Mouse (Mus musculus): ENCODE measurements around the gene Nrn1. TPM values are rescaled to one million over a fixed set of nuclear protein-coding genes. Genes with fewer than 3 reads are reported as not detected.

Gene Nrn1
- total RNA-seq, 2 experiments from 2014 or later, result 1.5 to 1.7 TPM

DNA sequence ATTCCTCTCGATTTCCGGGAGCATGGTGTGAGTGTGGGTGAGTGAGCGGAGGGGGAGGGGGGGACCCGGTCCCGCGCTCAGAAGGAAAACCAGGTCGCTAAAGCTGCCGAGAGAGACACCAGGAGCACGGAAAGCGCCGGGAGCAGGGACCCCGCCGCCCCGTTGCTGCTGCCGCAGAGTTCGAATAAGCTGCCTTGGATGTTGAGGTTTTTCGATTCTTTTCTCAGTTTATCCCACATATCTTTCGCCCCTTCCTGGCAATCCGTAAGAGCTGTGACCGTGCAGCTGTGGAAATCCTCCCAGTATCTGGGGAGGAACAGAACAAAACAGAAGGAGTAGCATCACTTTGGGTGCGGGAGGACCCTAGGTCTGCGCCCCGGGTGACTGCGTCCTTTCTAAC is 8.4 kb downstream of the Nrn1 start:
- no peak for DNase-seq
- intact Hi-C loops (cut with DNase I; ENCODE audit: low total_unique reads), result no loop called here

DNA sequence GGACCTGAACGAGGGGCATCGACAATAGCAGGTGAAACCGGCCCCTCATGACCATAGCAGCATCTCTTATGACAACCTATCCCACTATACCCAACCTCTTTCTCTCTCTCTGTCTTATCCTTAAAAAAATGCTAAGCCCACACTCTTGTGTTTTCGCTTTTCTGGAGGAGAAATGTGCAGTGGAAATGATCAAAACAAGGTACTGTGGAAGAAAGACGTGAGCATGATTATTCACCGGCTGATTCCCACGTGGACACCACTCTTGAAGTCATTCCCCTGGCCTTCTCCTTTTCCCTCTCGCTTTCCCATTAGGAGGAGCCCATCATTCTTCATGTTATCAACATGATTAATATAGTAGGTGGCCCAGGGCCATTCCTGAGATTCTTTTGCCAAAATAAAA is 9.1 kb downstream of the Nrn1 start:
- no peak for DNase-seq

DNA sequence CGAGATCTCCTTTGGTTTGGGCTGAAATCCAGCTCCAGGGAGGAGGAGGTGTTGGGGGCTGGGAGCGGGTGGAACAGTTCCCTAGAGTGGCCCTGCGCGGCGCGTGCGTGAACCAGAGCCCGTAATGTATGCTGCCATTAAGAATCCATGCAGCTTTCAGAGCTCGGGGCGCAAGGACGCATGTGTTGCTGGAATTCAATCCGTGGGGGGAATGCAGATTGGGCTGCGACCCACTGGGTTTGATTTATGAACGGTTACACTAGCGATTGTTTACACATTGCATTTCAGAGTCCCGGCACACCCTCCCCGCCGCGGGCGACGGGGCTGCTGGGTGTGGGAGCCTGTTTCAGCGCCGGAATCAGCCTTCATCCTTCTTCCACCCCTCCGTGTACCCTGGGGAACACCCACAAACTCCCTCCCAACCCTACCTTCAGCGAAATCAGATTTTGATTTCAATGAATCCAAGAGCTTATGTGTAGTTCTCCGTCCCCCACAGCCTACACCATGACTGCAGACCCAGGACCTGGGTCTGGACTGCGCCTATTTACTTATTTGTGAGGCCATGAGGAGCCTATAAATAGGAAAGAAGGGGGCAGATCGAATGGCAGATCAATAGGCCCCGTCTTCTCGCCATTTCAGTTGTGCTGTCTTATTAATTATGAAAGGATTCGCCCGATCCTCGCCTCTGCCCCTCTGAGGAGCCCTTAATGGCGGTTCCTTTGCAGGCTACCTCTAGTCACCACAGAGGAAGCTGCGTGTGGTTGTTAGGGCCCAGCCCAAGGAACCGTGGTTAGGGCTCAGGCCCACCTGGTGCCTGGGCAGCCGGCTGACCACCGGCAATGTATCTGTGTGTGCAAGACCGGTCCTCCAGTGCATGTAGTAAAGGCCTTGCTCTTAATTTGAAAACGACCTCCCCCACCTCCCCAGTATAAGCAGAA is 10.1 kb downstream of the Nrn1 start:
- DNase-seq, result no peak
- intact Hi-C loops (cut with DNase I; ENCODE audit: low total_unique reads), result no loop called here

More for the DNA sequence above, 9.1 kb downstream of the Nrn1 start:
- intact Hi-C loops (cut with DNase I; ENCODE audit: low total_unique reads), result no loop called here

DNA sequence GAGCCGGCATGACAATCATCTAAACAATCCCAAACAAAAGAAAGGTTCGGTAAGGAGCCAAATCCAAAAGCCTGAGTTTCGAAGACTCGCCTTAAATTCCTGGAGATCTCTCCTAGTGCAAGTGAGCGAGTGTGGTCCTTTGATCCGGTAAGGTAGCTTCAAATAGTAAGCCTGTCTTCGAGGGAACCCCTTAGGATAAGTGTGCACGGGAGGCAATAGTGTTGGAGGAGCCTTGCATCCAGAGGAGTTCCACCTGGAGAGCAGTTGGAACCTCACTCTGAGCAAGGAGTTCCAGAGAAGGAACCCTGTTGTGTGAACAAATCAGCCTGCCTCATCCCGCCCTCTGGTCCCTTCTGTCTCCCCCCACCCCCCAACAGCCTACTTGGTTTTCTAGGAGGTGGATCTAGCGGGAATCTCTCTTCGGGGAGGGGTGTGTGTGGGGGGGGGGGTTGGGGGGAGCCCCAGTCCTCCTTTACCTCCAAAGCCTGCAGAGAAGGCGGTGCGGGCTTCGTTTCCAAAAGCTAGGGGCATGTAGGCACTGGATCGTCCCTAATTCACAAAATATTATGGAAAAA is 11.1 kb downstream of the Nrn1 start:
- intact Hi-C loops (cut with DNase I; ENCODE audit: low total_unique reads), result no loop called here
- no peak for DNase-seq

- DNase-seq, result no peak
- intact Hi-C loops (cut with DNase I; ENCODE audit: low total_unique reads), result no loop called here
Observed at GRCm38 (mm10) chr13:36722309-36722708, 12.6 kb downstream of the Nrn1 start.

DNA sequence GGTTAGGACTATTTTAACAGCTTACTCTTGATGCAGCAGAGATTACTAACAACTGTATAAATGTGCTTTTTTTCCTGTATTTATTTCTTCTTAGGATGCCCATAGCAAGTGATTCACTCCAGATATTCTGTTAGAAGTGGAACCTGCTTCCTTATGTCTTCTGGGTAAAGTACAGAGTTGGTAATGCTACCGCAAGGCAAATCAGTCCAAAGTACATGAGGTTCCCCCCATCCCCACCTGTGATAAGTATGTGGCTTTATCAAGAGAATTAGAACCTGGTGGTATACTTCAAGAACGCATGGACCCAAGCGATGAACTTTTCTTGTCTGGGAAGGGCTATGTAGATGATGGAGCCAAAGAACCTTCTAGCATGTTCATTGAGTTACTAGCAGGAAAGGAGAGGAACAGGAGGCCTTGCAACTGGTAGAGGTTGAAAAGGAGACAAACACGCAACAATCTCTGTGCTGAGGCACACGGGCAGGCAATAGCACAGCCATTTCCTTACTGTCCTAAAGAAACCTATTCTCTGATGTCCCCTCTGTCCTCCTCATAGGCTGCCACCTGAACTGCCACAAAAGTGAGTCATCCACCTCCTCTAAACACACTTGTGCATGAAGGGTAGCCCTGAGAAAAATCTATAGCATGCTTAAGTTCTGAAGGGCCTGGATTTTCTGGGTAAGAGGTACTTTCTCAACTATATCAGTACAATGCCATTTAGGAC is 14.5 kb downstream of the Nrn1 start:
- no peak for DNase-seq
- intact Hi-C loops (cut with DNase I; ENCODE audit: low total_unique reads), result no loop called here

- intact Hi-C loops (cut with DNase I; ENCODE audit: low total_unique reads), result no loop called here
- DNase-seq, result no peak
Observed at GRCm38 (mm10) chr13:36717376-36717775, 17.6 kb downstream of the Nrn1 start.

GRCm38 (mm10) chr13:36716708-36717107 is 18.2 kb downstream of the Nrn1 start:
- DNase-seq, result no peak
- intact Hi-C loops (cut with DNase I; ENCODE audit: low total_unique reads), result no loop called here

GRCm38 (mm10) chr13:36714101-36714500 is 20.8 kb downstream of the Nrn1 start:
- no peak for DNase-seq
- intact Hi-C loops (cut with DNase I; ENCODE audit: low total_unique reads), result no loop called here

DNA sequence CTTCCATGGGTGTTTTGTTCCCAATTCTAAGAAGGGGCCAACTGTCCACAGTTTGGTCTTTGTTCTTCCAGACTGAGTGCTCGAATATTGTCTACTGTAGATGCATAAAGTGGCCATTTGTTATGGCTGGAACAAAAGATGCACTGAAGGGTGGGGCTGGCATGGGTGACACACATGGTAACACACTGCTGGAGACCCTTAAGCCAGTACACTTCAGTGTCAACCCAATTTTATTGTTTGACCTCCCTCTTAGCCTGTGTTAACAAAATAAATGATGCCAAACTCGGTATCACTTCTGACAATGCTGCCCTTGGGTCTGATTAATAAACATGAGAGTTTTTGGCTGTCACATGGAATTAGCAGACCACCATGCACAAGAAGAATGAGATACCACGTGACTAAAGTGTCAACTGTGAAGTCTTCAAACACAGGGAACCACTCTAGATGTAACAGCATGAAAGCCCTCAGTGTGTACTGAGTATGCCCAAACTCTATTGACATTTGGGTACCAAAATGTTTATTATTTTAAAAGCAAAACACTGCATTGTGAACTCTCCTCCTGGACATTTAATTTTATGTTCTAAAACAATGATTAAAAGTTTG is 27.7 kb downstream of the Nrn1 start:
- DNase-seq, result no peak
- intact Hi-C loops (cut with DNase I; ENCODE audit: low total_unique reads), result no loop called here

DNA sequence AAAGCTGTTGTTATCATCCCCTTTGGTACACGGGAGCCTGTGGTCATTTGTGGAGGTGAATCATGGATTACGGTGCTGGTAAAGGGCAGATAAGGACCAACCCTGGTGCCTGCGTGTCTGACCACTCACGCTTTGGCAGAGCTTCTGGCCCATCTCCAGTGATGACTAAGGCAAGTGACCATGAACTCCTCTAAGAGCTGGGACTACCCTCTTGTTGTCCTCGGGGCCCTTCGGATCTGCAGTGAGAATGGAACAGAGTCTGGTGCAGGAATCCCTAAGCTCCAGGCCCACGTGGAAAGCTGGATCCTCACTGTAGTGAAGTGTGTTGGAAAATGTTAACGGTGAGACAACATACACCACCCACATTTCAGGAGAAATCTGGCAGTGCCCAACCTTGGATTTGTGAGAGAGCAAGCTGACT is 38.6 kb downstream of the Nrn1 start:
- DNase-seq, result no peak
- intact Hi-C loops (cut with DNase I; ENCODE audit: low total_unique reads), result no loop called here

GRCm38 (mm10) chr13:36695516-36696201 is 39.3 kb downstream of the Nrn1 start:
- intact Hi-C loops (cut with DNase I; ENCODE audit: low total_unique reads), result no loop called here

DNA sequence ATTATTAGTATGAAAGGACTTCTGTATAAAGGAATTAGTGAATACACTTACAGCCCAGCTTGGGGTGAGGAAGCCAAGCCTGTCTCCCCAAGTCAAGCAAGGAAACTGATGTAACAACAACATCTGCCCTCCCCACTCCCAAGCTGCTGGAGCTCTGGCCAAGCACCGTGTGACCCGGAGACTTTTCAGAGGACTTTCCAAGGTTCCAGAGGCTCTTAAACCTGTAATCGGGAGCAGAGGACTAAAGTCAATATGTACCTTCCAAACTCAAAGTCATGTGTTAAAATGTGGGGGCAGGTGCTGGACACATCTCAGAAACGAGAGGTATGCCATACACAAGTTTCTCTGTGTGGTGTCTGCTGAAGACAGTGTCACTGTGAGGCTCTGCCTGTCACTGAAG is 51.4 kb downstream of the Nrn1 start:
- intact Hi-C loops (cut with DNase I; ENCODE audit: low total_unique reads), result no loop called here
- DNase-seq, result no peak

More at GRCm38 (mm10) chr13:36695516-36696201, 39.3 kb downstream of the Nrn1 start:
- DNase-seq, result no peak

DNA sequence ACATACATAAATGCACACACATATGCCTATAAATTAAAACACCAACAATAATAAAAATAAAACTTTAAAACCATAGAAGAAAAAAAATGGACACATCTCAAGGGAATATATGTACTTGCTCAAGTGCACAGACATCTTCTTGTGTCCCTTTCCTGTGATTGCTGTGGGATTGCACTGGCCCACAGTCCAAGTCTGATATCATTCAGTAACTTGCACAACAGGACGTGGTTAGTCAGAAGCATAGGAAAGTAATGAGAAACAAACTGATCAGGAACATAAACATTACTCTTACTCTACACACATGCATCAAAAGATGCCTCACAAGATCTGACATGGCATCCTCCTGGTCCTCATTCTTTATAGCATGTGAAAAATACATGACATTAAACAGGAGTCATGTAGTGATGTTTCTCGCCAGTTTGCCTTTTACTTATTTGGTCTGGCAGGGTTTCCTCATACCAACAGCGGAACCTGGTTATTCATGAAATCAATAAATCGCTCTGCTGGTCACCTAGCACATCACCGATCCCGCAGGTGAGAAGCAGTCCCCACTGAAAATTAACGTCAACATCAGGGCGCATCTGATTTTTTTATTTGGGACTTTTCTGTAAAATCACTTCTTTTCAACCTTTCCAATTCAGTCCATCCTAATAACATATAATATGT is 54.1 kb downstream of the Nrn1 start:
- DNase-seq, result no peak
- intact Hi-C loops (cut with DNase I; ENCODE audit: low total_unique reads), result no loop called here

DNA sequence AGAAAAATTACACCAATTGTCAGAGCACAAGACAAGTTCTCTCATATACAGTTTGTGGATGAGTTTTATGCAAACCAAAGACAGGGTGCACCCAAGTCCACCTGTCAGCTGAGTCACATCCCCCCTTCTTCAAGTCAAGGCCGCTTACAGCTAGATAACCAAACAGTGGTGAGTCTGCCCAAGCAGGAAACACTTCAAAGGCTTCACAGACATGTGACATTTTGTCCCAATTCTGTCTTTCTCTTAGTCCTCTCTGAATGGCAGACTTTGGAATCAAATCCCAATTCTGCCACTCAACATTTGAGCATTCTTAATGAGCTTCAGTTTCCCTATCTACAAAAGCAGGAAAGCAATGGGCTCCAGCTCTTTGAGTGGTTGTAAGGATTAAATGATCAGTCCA is 55.6 kb downstream of the Nrn1 start:
- no peak for DNase-seq

More for the DNA sequence above, 55.6 kb downstream of the Nrn1 start:
- intact Hi-C loops (cut with DNase I; ENCODE audit: low total_unique reads), result no loop called here
